Mouse (Mus musculus) embryonic facial prominence, embryonic 14.5 days (tissue): ENCODE data around the gene Gpcpd1. TPM values are rescaled to one million over a fixed set of nuclear protein-coding genes. Genes with fewer than 3 reads are reported as not detected.

Source experiments
- ATAC-seq: fragments of 200-750 bp; cut with Nextera tagmentation; 2 replicates; pipeline ENCODE4 v1.8.0; 2017; ENCODE audit warnings: low read depth, moderate number of reproducible peaks, moderate TSS enrichment
- DNase-seq: peaks from one replicate; pipeline ENCODE4 v3.0.0-alpha.2; 2015; ENCODE audit warnings: low spot score
- H3K27ac ChIP-seq: fragments of 300-500 bp; sonication (generic); replicated peaks from 2 replicates; pipeline ENCODE4 v1.5.1; 2014; ENCODE audit warnings: low read depth, mild to moderate bottlenecking, low read length, moderate library complexity
- H3K27me3 ChIP-seq: fragments of 300-500 bp; sonication (generic); replicated peaks from 2 replicates; pipeline ENCODE4 v1.6.1; 2014; ENCODE audit warnings: low read length; ENCODE audit not compliant: control insufficient read depth, insufficient read depth
- H3K36me3 ChIP-seq: fragments of 300-500 bp; sonication (generic); 2 replicates; pipeline ENCODE4 v1.6.1; 2014; ENCODE audit warnings: low read length, mixed read lengths; ENCODE audit not compliant: control insufficient read depth, insufficient read depth
- H3K4me1 ChIP-seq: fragments of 300-500 bp; sonication (generic); 2 replicates; pipeline ENCODE4 v1.6.1; 2014; ENCODE audit warnings: antibody characterized with exemption, low read length; ENCODE audit not compliant: control insufficient read depth, insufficient read depth
- H3K4me2 ChIP-seq: fragments of 300-500 bp; sonication (generic); 2 replicates; pipeline ENCODE4 v1.6.1; 2014; ENCODE audit warnings: low read depth, mild to moderate bottlenecking, low read length, moderate library complexity, mixed read lengths
- H3K4me3 ChIP-seq: fragments of 300-500 bp; sonication (generic); 2 replicates; pipeline ENCODE4 v1.5.1; 2014; ENCODE audit warnings: low read depth, mild to moderate bottlenecking, low read length
- H3K9ac ChIP-seq: fragments of 300-500 bp; sonication (generic); 2 replicates; pipeline ENCODE4 v1.6.1; 2014; ENCODE audit warnings: low read depth, mild to moderate bottlenecking, low read length, moderate library complexity, mixed read lengths
- H3K9me3 ChIP-seq: fragments of 300-500 bp; sonication (generic); 2 replicates; pipeline ENCODE4 v1.6.1; 2016; ENCODE audit warnings: low read length; ENCODE audit not compliant: control insufficient read depth
- WGBS: fragments of 180-500 bp; shearing (Covaris S2); extraction: QIAGEN DNeasy Blood & Tissue Kit; methylation state at CpG from one replicate; pipeline ENCODE4 v1.1.7; 2014; 5-methylcytosine and 5-hydroxymethylcytosine counted together
- polyA plus RNA-seq: library from polyadenylated mRNA; unstranded; fragments of >200 nt; fragmentation: Nextera tagmentation; extraction: Ambion mirVana; gene quantifications from 2 replicates; pipeline ENCODE4 v1.2.1, GENCODE M21; 2014

Gene Gpcpd1
- polyA plus RNA-seq, 1 experiment from 2014 or later = 40.4 TPM

DNA sequence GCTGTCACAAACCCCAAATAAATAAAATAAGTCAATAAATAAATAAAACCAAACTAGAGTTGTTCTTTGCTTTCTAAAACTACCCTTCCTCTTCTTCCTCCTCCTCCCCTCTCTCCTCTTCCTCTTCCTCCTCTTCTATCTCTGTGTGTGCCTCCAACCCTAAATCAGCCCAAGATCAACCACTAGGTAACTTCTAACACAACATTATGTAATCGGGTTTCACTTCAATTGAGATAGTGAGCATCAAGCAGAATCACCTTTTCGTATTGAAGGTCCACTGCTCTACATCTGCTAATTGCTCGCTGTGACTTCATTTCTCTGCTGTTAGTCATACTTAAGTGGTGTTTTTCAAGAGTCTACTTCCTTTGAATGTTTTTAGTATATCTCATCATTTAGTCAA lies 8.8 kb downstream of the Gpcpd1 start:
- Histone ChIP-seq H3K4me1 (peaks cover 25% of the 10 kb centered on the region), H3K4me2 (no peak overlapping the region; the same call in 1 of the 2 replicates), H3K9me3 (no peaks in the 10 kb centered on the region), H3K4me3 (no peak overlapping the region), H3K36me3 (no peaks in the 10 kb centered on the region), H3K27ac (peak overlapping the region; percentile 99; the same call in 1 of the 2 replicates), H3K27me3 (no peaks in the 10 kb centered on the region), H3K9ac (no peak overlapping the region)
- DNase-seq (no peak), ATAC-seq (no peak)
- 95% methylated on average over 3 of the region's 3 CpGs for WGBS

DNA sequence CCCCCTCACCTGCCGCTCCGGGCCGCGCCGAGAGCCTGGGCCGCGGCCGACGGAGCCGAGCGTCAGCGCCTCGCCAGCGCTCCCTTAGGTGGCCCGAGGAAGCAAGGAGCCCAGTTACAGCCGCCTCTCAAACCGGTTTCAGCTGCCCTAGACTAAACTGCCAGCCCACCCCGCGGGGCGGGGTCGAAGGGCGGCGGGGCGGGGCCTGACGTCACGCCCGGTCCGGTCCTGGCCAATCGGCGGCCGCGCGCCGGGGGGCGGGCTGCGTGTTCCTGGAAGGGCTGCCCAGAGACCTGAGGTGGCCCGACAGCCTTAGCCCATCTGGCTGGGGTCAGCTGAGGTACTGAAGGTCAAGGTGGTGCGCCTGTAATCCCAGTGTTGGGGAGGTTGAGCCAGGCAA lies 9.5 kb downstream of the Gpcpd1 start:
- ATAC-seq = peak; percentile 98
- WGBS = 3% methylated on average over 7 of the region's 38 CpGs
- no peaks in the 10 kb centered on the region for H3K36me3 ChIP-seq

DNA sequence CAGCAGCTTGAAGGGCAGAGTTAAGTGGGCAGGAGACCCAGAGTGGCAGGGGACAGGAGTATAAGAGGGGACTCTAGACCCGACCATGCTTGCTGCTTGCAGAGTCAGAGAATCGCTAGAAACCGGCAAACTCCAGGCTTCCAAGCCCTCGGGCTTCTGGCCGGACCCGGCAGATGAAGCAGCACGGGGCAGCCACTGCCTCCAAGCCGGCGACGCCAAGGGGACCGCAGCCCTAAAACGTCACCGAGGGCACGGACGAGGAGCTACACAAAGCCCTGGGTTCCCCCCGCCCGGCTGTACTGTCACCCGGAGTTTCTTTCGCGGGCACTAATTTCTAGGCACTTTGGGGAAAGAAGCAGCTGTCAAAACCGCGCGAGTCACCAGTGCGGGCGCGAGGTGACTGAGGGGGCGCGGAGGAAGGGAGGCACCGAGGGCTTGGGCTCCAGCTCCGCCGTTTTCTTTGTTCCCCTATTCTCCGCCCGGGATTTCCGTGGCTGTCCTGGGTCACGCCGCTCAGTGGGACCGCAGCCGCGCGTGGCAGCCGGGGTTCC lies 10.0 kb downstream of the Gpcpd1 start:
- Histone ChIP-seq H3K9me3 (no peaks in the 10 kb centered on the region), H3K27me3 (no peaks in the 10 kb centered on the region), H3K4me2 (peak overlapping the region; percentile 71), H3K36me3 (no peaks in the 10 kb centered on the region), H3K9ac (peak overlapping the region; percentile 97), H3K4me3 (peak overlapping the region; percentile 87), H3K27ac (peak overlapping the region; percentile 99), H3K4me1 (peaks cover 25% of the 10 kb centered on the region)
- peak; percentile 46 for DNase-seq
- WGBS = 1% methylated on average over 29 of the region's 41 CpGs
- ATAC-seq = peak; percentile 70

More for the DNA sequence above, 9.5 kb downstream of the Gpcpd1 start:
- Histone ChIP-seq H3K9me3 (no peaks in the 10 kb centered on the region), H3K4me2 (peak overlapping the region; percentile 71), H3K4me3 (peak overlapping the region; percentile 87), H3K27ac (peak overlapping the region; percentile 99), H3K4me1 (peaks cover 25% of the 10 kb centered on the region), H3K9ac (peak overlapping the region; percentile 97), H3K27me3 (no peaks in the 10 kb centered on the region)
- peak; percentile 96 for DNase-seq

DNA sequence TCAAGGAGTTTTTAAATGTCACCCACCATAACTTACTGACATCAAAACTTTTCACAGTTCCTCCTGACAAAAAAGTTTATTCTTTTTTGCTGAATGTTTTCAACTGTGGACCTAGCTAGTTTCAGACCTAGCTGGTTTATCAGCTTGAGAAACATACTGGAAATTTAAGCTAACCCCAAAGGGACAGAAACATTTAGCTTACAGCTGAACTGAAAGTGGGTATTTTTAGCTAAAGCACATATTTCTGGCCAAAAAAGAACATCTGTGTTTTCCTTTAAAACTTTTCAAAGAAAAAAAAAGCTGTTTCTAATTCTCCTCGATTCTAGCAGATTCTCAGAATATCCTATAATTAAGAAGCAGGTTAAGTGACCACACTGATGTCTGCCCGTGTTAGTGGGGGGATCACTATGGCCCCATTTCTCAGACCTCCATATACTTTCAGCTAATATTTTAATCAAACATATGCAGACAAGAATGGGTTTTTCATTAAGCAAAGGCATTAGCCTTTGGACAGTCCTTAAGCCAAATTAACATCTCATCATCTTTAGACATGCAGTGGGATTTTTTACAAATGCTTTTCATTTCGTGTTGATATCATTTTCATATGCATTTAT lies 10.9 kb downstream of the Gpcpd1 start:
- no peak for DNase-seq
- Histone ChIP-seq H3K27ac (no peak overlapping the region; the same call in 1 of the 2 replicates), H3K4me2 (peak overlapping the region; percentile 71), H3K9ac (peak overlapping the region; percentile 97), H3K27me3 (no peaks in the 10 kb centered on the region), H3K9me3 (no peaks in the 10 kb centered on the region), H3K36me3 (peaks cover 7% of the 10 kb centered on the region), H3K4me3 (peak overlapping the region; percentile 87), H3K4me1 (peaks cover 16% of the 10 kb centered on the region)
- ATAC-seq = no peak
- 23% methylated on average over 3 of the region's 3 CpGs for WGBS

GRCm38 (mm10) chr2:132575759-132576439 lies 11.6 kb downstream of the Gpcpd1 start:
- Histone ChIP-seq H3K9me3 (no peaks in the 10 kb centered on the region), H3K4me1 (peaks cover 15% of the 10 kb centered on the region), H3K36me3 (peaks cover 14% of the 10 kb centered on the region), H3K27ac (no peak overlapping the region; the same call in 1 of the 2 replicates), H3K4me2 (peak overlapping the region; percentile 71), H3K9ac (peak overlapping the region; percentile 97; the same call in 1 of the 2 replicates), H3K27me3 (no peaks in the 10 kb centered on the region), H3K4me3 (peak overlapping the region; percentile 87)
- WGBS = 74% methylated on average over 11 of the region's 11 CpGs
- ATAC-seq = no peak
- no peak for DNase-seq

GRCm38 (mm10) chr2:132575256-132575655 lies 12.3 kb downstream of the Gpcpd1 start:
- Histone ChIP-seq H3K4me2 (peak overlapping the region; percentile 71; the same call in 1 of the 2 replicates), H3K27ac (no peak overlapping the region), H3K36me3 (peaks cover 21% of the 10 kb centered on the region), H3K27me3 (no peaks in the 10 kb centered on the region), H3K9ac (no peak overlapping the region), H3K4me1 (peaks cover 15% of the 10 kb centered on the region), H3K9me3 (no peaks in the 10 kb centered on the region), H3K4me3 (no peak overlapping the region)
- ATAC-seq = no peak
- 68% methylated on average over 3 of the region's 3 CpGs for WGBS
- DNase-seq = no peak

DNA sequence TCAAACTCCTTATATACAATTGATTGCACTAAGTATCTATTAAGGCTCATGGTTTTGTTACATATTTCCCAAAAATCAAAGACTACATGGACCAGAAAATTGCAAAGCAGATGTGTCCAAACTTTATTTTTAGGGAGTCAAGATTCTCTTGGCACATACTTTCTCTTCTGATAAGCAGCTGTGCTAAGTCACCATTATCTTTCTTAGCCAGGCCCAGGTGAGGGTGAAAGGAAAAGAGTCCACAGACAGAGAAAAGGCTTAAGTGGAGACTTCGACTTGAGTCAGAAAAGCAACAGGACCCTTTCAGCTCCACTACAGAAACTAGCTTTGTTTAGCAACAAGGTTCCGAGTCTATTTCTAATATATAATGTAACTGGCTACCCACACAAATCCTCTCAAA lies 14.2 kb downstream of the Gpcpd1 start:
- ATAC-seq (no peak), DNase-seq (no peak)
- Histone ChIP-seq H3K27me3 (no peaks in the 10 kb centered on the region), H3K9me3 (no peaks in the 10 kb centered on the region), H3K4me3 (no peak overlapping the region), H3K4me1 (peaks cover 15% of the 10 kb centered on the region), H3K9ac (no peak overlapping the region), H3K27ac (no peak overlapping the region), H3K36me3 (peaks cover 36% of the 10 kb centered on the region), H3K4me2 (no peak overlapping the region)
- 92% methylated on average over 2 of the region's 2 CpGs for WGBS

DNA sequence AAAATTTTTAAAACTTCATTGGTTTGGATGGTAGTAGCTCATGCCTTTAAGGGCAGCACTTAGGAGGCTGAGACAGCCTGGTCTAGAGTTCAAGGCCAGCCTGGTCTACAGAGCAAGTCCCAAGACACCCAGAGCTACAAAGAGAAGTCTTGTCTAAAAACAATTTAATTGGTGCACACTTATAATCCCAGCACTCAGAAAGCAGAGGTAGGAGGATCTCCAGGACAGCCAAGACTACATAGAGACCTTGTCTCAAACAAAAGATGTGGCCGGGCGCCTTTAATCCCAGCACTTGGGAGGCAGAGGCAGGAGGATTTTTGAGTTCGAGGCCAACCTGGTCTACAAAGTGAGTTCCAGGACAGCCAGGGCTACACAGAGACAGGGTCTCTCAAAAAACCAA lies 14.9 kb downstream of the Gpcpd1 start:
- Histone ChIP-seq H3K4me3 (no peak overlapping the region), H3K36me3 (peaks cover 42% of the 10 kb centered on the region), H3K9me3 (no peaks in the 10 kb centered on the region), H3K27ac (no peak overlapping the region), H3K4me2 (no peak overlapping the region), H3K9ac (no peak overlapping the region), H3K27me3 (no peaks in the 10 kb centered on the region), H3K4me1 (peaks cover 15% of the 10 kb centered on the region)
- ATAC-seq = no peak
- 98% methylated on average over 3 of the region's 3 CpGs for WGBS
- DNase-seq = no peak
